25 mouse cellular contexts compared by ENCODE assay signal in the genomic region with DNA sequence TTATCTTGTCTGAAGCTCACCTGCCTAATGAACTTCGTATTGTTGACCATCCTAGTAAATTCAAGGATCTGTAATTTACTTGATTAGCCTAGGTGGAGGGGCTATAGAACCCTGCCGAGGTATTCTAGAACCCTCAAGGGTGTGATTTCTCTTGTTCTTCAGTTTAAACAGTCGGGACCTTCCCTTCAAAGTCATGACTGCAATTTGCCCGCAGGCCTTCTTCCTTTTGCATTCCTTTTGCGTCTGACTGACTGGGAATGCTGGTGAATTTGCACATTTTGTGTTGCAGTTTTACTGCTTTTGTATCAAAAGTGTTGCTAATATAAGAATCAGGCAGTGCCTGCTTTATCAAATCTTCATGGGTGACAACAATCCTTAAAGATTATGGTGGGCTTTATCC. TPM values are rescaled to one million over a fixed set of nuclear protein-coding genes. Genes with fewer than 3 reads are reported as not detected.
DNase-seq lines count a peak whose midpoint lies in the region; ATAC-seq and TF ChIP-seq lines count a peak whose summit lies in the region.
"Had no signal": no experiment of that assay in that cellular context is flagged by ENCODE, and none has a peak within 500 bp of the region (broad histone marks: within the 10 kb centered on the region; RNA-seq: fewer than 3 reads in every experiment).

No protein-coding gene starts in this region.

- H3K4me1 ChIP-seq in midbrain, postnatal 0 days (ENCODE audit: insufficient read depth, low read length): 0 out of 2 replicates have a peak, but pooled peaks cover 3% of the 10 kb centered on the region
- peaks cover 9% of the 10 kb centered on the region for H3K4me1 ChIP-seq in midbrain, embryonic 15.5 days
- peaks cover 1 to 4% of the 10 kb centered on the region in 2 experiments; a peak in 3 of 4 replicates for H3K4me1 ChIP-seq in ES-E14 (ENCODE audit: control insufficient read depth in 2 of 2, insufficient read depth in 2 of 2, low read length in 2 of 2, poor library complexity in 1 of 2)
- H3K4me1 ChIP-seq in embryonic facial prominence, embryonic 10.5 days: peaks cover 50% of the 10 kb centered on the region
- H3K4me1 ChIP-seq: heart, embryonic 13.5 days; hindbrain, embryonic 15.5 days had no signal

- H3K9ac ChIP-seq in midbrain, postnatal 0 days (replicated peaks; ENCODE audit: low read length, poor library complexity, severe bottlenecking): no peak overlapping the region
- H3K9ac ChIP-seq in midbrain, embryonic 15.5 days: no peak overlapping the region
- H3K9ac ChIP-seq in ES-E14 (ENCODE audit: insufficient read depth, low read depth, low read length, poor library complexity, severe bottlenecking): no peak overlapping the region
- H3K9ac ChIP-seq: embryonic facial prominence, embryonic 13.5 days; forebrain, embryonic 12.5 days; forebrain, embryonic 15.5 days; heart, embryonic 13.5 days; hindbrain, embryonic 12.5 days; hindbrain, embryonic 15.5 days had no signal

- DNase-seq in midbrain, postnatal 0 days (ENCODE audit: low spot score): no peak
- DNase-seq in ES-E14 (ENCODE audit: low read depth, low spot score): peak; percentile 83
- DNase-seq in ZHBTc4 (ENCODE audit: low read depth, low spot score): peak; percentile 93
- no peak for DNase-seq in embryonic facial prominence, embryonic 10.5 days (ENCODE audit: low spot score)
- no peak for DNase-seq in right cerebral cortex, adult 18-20 months
- DNase-seq: adrenal gland, adult 2 months; adrenal gland, postnatal 14 days; cerebellum, adult 11 months; cerebellum, adult 2 months; cerebellum, adult 9-11 months; cerebellum, postnatal 25 days; gastrocnemius, postnatal 25 days; heart, adult 2 months; heart, postnatal 14 days had no signal

- no peak for TF ChIP-seq CTCF in midbrain, postnatal 0 days (IDR thresholded peaks at IDR 0.05)

- no peak overlapping the region for H3K4me2 ChIP-seq in midbrain, postnatal 0 days (ENCODE audit: low read depth, low read length, poor library complexity, severe bottlenecking)
- H3K4me2 ChIP-seq in midbrain, embryonic 15.5 days: no peak overlapping the region
- H3K4me2 ChIP-seq: embryonic facial prominence, embryonic 13.5 days; forebrain, embryonic 12.5 days; forebrain, embryonic 15.5 days; heart, embryonic 13.5 days; hindbrain, embryonic 12.5 days; hindbrain, embryonic 15.5 days had no signal

- in situ Hi-C loops in ES-E14 (cut with MboI; ENCODE audit: low sequenced_read_pairs in 2 of 2, unreplicated experiment in 2 of 2): no loop called here

- H3K36me3 ChIP-seq in midbrain, postnatal 0 days (ENCODE audit: insufficient read depth, low read length): no peaks in the 10 kb centered on the region
- H3K36me3 ChIP-seq in midbrain, embryonic 15.5 days (replicated peaks): no peaks in the 10 kb centered on the region
- no peaks in the 10 kb centered on the region for H3K36me3 ChIP-seq in ES-E14 (ENCODE audit: control insufficient read depth, insufficient read depth, low read length, poor library complexity, severe bottlenecking)
- no peaks in the 10 kb centered on the region for H3K36me3 ChIP-seq in embryonic facial prominence, embryonic 10.5 days (replicated peaks)
- H3K36me3 ChIP-seq: embryonic facial prominence, embryonic 13.5 days; forebrain, embryonic 12.5 days; forebrain, embryonic 15.5 days; heart, embryonic 10.5 days; heart, embryonic 13.5 days; hindbrain, embryonic 12.5 days; hindbrain, embryonic 15.5 days had no signal

- H3K9me3 ChIP-seq in midbrain, postnatal 0 days (ENCODE audit: low read length): no peaks in the 10 kb centered on the region
- H3K9me3 ChIP-seq in midbrain, embryonic 15.5 days: no peaks in the 10 kb centered on the region
- no peaks in the 10 kb centered on the region for H3K9me3 ChIP-seq in ES-E14 (ENCODE audit: control insufficient read depth, insufficient read depth, low read depth, low read length)
- no peaks in the 10 kb centered on the region for H3K9me3 ChIP-seq in embryonic facial prominence, embryonic 10.5 days
- H3K9me3 ChIP-seq: embryonic facial prominence, embryonic 13.5 days; forebrain, embryonic 12.5 days; forebrain, embryonic 15.5 days; heart, embryonic 10.5 days; heart, embryonic 13.5 days; hindbrain, embryonic 12.5 days; hindbrain, embryonic 15.5 days had no signal

- ATAC-seq in midbrain, postnatal 0 days (ENCODE audit: low FRiP score): no peak
- ATAC-seq in midbrain, embryonic 15.5 days (replicated peaks): no peak
- ATAC-seq: CD4-positive, CD25-positive, alpha-beta regulatory T cell, adult 4 months; forebrain, embryonic 15.5 days had no signal

- H3K4me3 ChIP-seq in midbrain, postnatal 0 days (ENCODE audit: low read depth, low read length): no peak overlapping the region
- H3K4me3 ChIP-seq in midbrain, embryonic 15.5 days: no peak overlapping the region
- H3K4me3 ChIP-seq in ES-E14 (ENCODE audit: insufficient read depth in 1 of 2, low read depth in 1 of 2, low read length in 2 of 2, poor library complexity in 1 of 2, severe bottlenecking in 1 of 2): no peak overlapping the region
- H3K4me3 ChIP-seq in embryonic facial prominence, embryonic 10.5 days: no peak overlapping the region
- H3K4me3 ChIP-seq: embryonic facial prominence, embryonic 13.5 days; erythroblast, embryonic 14.5 days; forebrain, embryonic 12.5 days; forebrain, embryonic 15.5 days; heart, adult 2 months; heart, embryonic 10.5 days; heart, embryonic 13.5 days; hindbrain, embryonic 12.5 days; hindbrain, embryonic 15.5 days had no signal

- peak overlapping the region; percentile 12; the same call in 1 of the 2 replicates for H3K27ac ChIP-seq in midbrain, postnatal 0 days (ENCODE audit: low read depth, low read length)
- H3K27ac ChIP-seq in midbrain, embryonic 15.5 days: no peak overlapping the region
- H3K27ac ChIP-seq in ES-E14 (ENCODE audit: insufficient read depth, low read depth, low read length, poor library complexity, severe bottlenecking): peak overlapping the region; percentile 15; the same call in 1 of the 2 replicates
- H3K27ac ChIP-seq in embryonic facial prominence, embryonic 10.5 days (replicated peaks): no peak overlapping the region
- H3K27ac ChIP-seq: embryonic facial prominence, embryonic 13.5 days; forebrain, embryonic 12.5 days; forebrain, embryonic 15.5 days; heart, adult 2 months; heart, embryonic 10.5 days; heart, embryonic 13.5 days; hindbrain, embryonic 12.5 days; hindbrain, embryonic 15.5 days had no signal

- WGBS in midbrain, postnatal 0 days: 53% methylated on average over 5 of the region's 5 CpGs
- WGBS in midbrain, embryonic 15.5 days: 63% methylated on average over 5 of the region's 5 CpGs
- 68% methylated on average over 5 of the region's 5 CpGs for WGBS in embryonic facial prominence, embryonic 10.5 days

- H3K27me3 ChIP-seq in midbrain, postnatal 0 days (ENCODE audit: insufficient read depth, low read length): no peaks in the 10 kb centered on the region
- no peaks in the 10 kb centered on the region for H3K27me3 ChIP-seq in midbrain, embryonic 15.5 days (replicated peaks)
- H3K27me3 ChIP-seq in embryonic facial prominence, embryonic 10.5 days (replicated peaks; ENCODE audit: low read depth, poor library complexity, severe bottlenecking): no peaks in the 10 kb centered on the region
- H3K27me3 ChIP-seq: embryonic facial prominence, embryonic 13.5 days; forebrain, embryonic 12.5 days; forebrain, embryonic 15.5 days; heart, embryonic 13.5 days; hindbrain, embryonic 12.5 days; hindbrain, embryonic 15.5 days had no signal

TF ChIP-seq in ES-E14, 5 proteins besides CTCF, POLR2A, EP300 and RAD21:
- TF ChIP-seq ZNF384 (IDR thresholded peaks at IDR 0.05; ENCODE audit: low read depth, low read length) (no peak), ZC3H11A (IDR thresholded peaks at IDR 0.05; ENCODE audit: borderline replicate concordance, low read depth, low read length) (no peak), HCFC1 (IDR thresholded peaks at IDR 0.05; ENCODE audit: borderline replicate concordance, insufficient read depth, low read length) (no peak), MAFK (IDR thresholded peaks at IDR 0.05; ENCODE audit: insufficient read depth, low read depth, low read length) (no peak)

RNA-seq across cellular contexts. Expression of gene Fmnl2, which starts 46.9 kb away (rescaled TPM):
- 27.0 and 32.7 TPM in 2 replicates for total RNA-seq in midbrain, postnatal 0 days (2014; rRNA removed)
- polyA plus RNA-seq in midbrain, postnatal 0 days (2015; fragmentation: Nextera tagmentation; extraction: Ambion mirVana): 6.9 and 8.4 TPM in 2 replicates
- 10.2 and 10.7 TPM in 2 replicates for polyA plus RNA-seq in midbrain, embryonic 15.5 days (2015; fragmentation: Nextera tagmentation; extraction: Ambion mirVana)
- total RNA-seq in ES-E14 (2012; rRNA removed): 12.3 and 13.6 TPM in 2 replicates
- 6.0 and 7.3 TPM in 2 replicates for polyA plus RNA-seq in embryonic facial prominence, embryonic 10.5 days (2016; fragmentation: Nextera tagmentation; extraction: Ambion mirVana)
- total RNA-seq: MEL had no signal
- polyA plus RNA-seq: erythroblast, embryonic 14.5 days had no signal

Comparison
In these comparisons a context has a peak if more than half of its experiments do, and no peak if none do; other contexts are left out.
1. H3K27ac ChIP-seq: peak in midbrain, postnatal 0 days (single experiment) and ES-E14 (single experiment); none in midbrain, embryonic 15.5 days (single experiment) and embryonic facial prominence, embryonic 10.5 days (single experiment).
2. DNase-seq: peak in ES-E14 (single experiment) and ZHBTc4 (single experiment); none in midbrain, postnatal 0 days (single experiment), embryonic facial prominence, embryonic 10.5 days (single experiment) and right cerebral cortex, adult 18-20 months (single experiment).